Mouse (Mus musculus): ENCODE results near the gene Fam187b. TPM values are rescaled to one million over a fixed set of nuclear protein-coding genes. Genes with fewer than 3 reads are reported as not detected.
"Not testable (repeated sequence)": the region's sequence is repeated elsewhere in the genome, so short reads cannot be mapped to it uniquely, and the experiment has no call there.

Fam187b gene
- polyA plus RNA-seq (2012; rRNA removed): 1.5 and 2.0 TPM in 2 replicates
- polyA plus RNA-seq (2014; fragmentation: Nextera tagmentation; extraction: Ambion mirVana): 2.5 and 2.6 TPM in 2 replicates

DNA sequence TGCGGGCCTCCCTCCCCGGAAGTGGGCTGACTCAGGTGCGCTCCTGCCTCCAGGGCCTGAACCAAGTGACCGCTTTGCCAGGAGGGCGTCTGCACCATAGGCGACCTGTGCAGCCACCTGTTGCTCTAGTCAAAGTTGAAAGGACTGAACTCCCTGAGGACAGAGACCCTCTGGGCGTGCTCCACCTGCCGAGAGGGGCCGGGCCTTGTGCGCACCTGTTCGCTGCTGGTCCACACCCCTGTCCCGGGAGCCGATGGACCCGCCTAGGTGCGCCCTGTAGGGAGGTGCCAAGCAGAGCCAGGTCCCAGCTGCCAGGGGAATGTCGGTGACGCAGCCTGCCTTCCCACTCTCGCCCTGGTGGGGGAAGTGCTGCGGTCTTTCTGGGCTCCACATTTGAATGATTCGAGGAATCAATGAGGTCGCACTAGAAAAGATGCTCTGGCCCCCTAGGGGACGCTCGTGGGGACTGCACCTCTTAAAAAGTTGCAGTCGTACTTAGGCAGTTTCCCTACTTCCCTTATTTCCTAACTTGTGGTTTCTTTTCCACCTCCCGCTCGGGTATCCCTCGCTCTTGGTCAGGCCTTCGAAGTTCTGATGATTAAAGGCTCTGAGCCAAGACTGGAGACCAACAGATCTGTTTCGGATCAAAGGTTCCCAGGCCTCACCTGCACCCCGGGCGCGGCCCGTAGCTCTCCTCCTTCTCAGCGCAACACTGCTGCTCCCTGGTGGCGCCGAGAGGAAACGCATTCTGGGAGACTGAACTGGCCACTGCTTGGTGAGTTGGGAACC, at the start of gene Fam187b:
TSS of gene Fam187b (plus strand) at position 290 of the 789 bp plus-strand sequence.
- ATAC-seq (ENCODE audit: insufficient read depth): peak; percentile 80
- Histone ChIP-seq H3K36me3 (replicated peaks; ENCODE audit: control insufficient read depth, insufficient read depth, low read depth) (no peaks in the 10 kb centered on the region), H3K4me1 (replicated peaks; ENCODE audit: control insufficient read depth in 2 of 2, insufficient read depth in 2 of 2, low read length in 1 of 2) (no peaks in the 10 kb centered on the region), H3K9me3 (ENCODE audit: control insufficient read depth, low read length) (no peaks in the 10 kb centered on the region), H3K27ac (no peak within 1 kb of the TSS), H3K9ac (replicated peaks) (peak within 1 kb of the TSS; percentile 36; the same call in 1 of the 2 replicates), H3K27me3 (ENCODE audit: control insufficient read depth, insufficient read depth, low read length) (peaks cover 11% of the 10 kb centered on the region), H3K4me3 (ENCODE audit: insufficient read depth in 1 of 2, low read depth in 2 of 2, low read length in 2 of 2) (peak within 1 kb of the TSS; percentile 51 to 55), H3K4me2 (ENCODE audit: low read depth) (peak within 1 kb of the TSS; percentile 64)
- DNase-seq (ENCODE audit: low read depth in 3 of 3, low spot score in 3 of 3): peak; percentile 56 to 67 (median 56)
- under 1% methylated on average over 37 of the region's 37 CpGs for WGBS (ENCODE audit: insufficient replicate concordance)
- TF ChIP-seq CTCF (IDR thresholded peaks at IDR 0.05; ENCODE audit: low read depth) (peak; percentile 96), EP300 (IDR thresholded peaks at IDR 0.05; ENCODE audit: low read depth) (no peak)

DNA sequence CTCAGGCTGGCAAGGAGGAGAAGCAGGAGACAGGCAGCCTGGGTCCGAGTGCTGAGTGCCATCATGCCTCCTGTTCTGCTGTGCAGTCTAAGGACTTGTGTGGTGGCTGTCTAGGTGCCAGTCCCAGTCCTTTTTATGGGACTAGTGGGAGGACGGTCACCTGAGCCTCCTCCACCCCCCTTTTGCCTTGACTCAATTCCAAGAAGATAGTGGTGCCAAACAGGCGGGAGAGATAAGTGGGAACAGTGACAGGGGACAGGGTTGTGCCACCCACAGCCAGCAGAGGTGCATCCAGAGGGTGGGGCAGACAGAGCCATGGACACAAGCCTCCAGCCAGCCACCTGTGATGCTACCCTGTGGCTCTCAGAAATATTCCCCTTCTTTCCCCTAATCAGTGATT, 49.5 kb upstream of the Fam187b start:
- DNase-seq (ENCODE audit: low read depth in 3 of 3, low spot score in 3 of 3) (no peak), ATAC-seq (ENCODE audit: insufficient read depth) (no peak)
- Histone ChIP-seq H3K4me2 (ENCODE audit: low read depth) (no peak overlapping the region), H3K9ac (replicated peaks) (no peak overlapping the region), H3K9me3 (ENCODE audit: control insufficient read depth, low read length) (no peaks in the 10 kb centered on the region), H3K36me3 (replicated peaks; ENCODE audit: control insufficient read depth, insufficient read depth, low read depth) (no peaks in the 10 kb centered on the region), H3K4me1 (replicated peaks; ENCODE audit: control insufficient read depth in 2 of 2, insufficient read depth in 2 of 2, low read length in 1 of 2) (no peaks in the 10 kb centered on the region), H3K4me3 (ENCODE audit: insufficient read depth in 1 of 2, low read depth in 2 of 2, low read length in 2 of 2) (no peak overlapping the region), H3K27me3 (ENCODE audit: control insufficient read depth, insufficient read depth, low read length) (no peaks in the 10 kb centered on the region), H3K27ac (no peak overlapping the region)
- 34% methylated on average over 3 of the region's 3 CpGs for WGBS (ENCODE audit: insufficient replicate concordance)
- no peak for TF ChIP-seq EP300 (IDR thresholded peaks at IDR 0.05; ENCODE audit: low read depth)
- TF ChIP-seq CTCF (IDR thresholded peaks at IDR 0.05; ENCODE audit: low read depth): no peak

DNA sequence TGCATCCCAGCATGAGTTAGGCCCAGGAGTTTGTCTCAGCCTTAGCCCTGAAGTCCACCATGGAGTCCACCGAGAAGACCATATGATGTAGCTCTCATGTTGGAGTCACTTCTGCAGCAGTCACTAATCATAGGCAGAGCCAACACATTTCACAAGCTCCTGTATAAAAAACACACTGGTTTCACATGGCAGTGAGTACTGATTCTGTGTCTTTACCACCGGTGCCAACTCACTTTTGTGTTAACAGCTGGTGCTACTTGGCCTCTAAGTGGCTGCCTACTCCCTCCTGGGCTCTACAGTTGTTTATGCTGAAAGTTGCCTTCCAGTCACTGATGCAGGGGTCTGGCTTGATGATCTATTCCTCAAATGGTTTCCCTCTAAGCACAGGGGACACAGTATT, 49.0 kb upstream of the Fam187b start, which contains the start of gene Hamp2:
TSS of gene Hamp2 (minus strand) at position 101 of the 400 bp plus-strand sequence.
- not testable (repeated sequence) for H3K36me3 ChIP-seq (replicated peaks; ENCODE audit: control insufficient read depth, insufficient read depth, low read depth); H3K9ac ChIP-seq (replicated peaks); H3K27me3 ChIP-seq (ENCODE audit: control insufficient read depth, insufficient read depth, low read length); ATAC-seq (ENCODE audit: insufficient read depth); H3K4me3 ChIP-seq (ENCODE audit: insufficient read depth in 1 of 2, low read depth in 2 of 2, low read length in 2 of 2); H3K4me2 ChIP-seq (ENCODE audit: low read depth); H3K27ac ChIP-seq; H3K4me1 ChIP-seq (replicated peaks; ENCODE audit: control insufficient read depth in 2 of 2, insufficient read depth in 2 of 2, low read length in 1 of 2); DNase-seq (ENCODE audit: low read depth in 3 of 3, low spot score in 3 of 3); H3K9me3 ChIP-seq (ENCODE audit: control insufficient read depth, low read length)
- WGBS (ENCODE audit: insufficient replicate concordance): 39% methylated on average over 2 of the region's 2 CpGs

DNA sequence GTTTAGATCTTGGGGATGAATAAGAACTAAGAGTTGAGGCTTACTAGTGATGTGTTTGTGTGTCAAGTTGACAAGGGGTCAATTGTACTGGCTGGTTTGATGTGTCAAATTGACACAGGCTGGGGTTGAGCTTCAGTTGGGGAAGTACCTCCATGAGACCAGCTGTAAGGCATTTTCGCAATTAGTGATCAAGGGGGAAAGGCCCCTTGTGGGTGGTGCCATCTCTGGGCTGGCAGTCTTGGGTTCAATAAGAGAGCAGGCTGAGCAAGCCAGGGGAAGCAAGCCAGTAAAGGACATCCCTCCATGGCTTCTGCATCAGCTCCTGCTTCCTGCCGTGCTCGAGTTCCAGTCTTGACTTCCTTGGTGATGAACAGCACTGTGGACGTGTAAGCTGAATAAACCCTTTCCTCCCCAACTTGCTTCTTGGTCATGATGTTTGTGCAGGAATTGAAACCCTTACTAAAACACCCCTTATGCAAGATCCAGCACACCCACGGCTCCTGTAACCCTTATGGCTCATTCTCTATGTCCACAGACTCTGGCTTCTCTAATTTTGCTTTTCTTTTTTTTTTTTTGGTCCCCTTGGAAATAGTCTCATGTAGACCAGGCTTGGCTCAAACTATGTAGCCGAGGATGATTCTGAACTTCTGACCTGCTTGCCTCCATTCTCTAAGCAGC, 38.0 kb upstream of the Fam187b start:
- not testable (repeated sequence) for ATAC-seq (ENCODE audit: insufficient read depth); H3K36me3 ChIP-seq (replicated peaks; ENCODE audit: control insufficient read depth, insufficient read depth, low read depth); H3K9ac ChIP-seq (replicated peaks); DNase-seq (ENCODE audit: low read depth in 3 of 3, low spot score in 3 of 3); H3K9me3 ChIP-seq (ENCODE audit: control insufficient read depth, low read length); H3K4me2 ChIP-seq (ENCODE audit: low read depth); H3K27me3 ChIP-seq (ENCODE audit: control insufficient read depth, insufficient read depth, low read length); H3K4me3 ChIP-seq (ENCODE audit: insufficient read depth in 1 of 2, low read depth in 2 of 2, low read length in 2 of 2); H3K4me1 ChIP-seq (replicated peaks; ENCODE audit: control insufficient read depth in 2 of 2, insufficient read depth in 2 of 2, low read length in 1 of 2); H3K27ac ChIP-seq
- 47% methylated on average over 6 of the region's 6 CpGs for WGBS (ENCODE audit: insufficient replicate concordance)

DNA sequence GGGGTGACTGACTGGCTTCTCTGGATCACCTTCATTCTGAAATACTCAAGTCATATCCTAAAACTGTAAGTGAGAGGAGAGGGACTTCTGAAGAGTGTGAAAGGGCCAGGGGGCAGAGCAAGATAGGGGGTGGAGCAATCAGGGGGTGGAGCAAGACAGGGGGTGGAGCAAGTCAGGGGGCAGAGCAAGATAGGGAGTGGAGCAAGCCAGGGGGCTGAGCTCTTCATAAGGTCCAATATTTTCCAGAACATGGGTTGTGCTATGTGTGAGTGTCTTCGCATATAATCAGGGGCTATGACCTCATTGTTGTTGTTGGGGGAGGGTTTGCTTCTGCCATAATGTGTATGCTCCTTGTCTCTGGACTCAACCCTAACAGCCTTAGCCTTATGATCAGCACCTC, 33.5 kb upstream of the Fam187b start:
- not testable (repeated sequence) for DNase-seq (ENCODE audit: low read depth in 3 of 3, low spot score in 3 of 3); ATAC-seq (ENCODE audit: insufficient read depth)

DNA sequence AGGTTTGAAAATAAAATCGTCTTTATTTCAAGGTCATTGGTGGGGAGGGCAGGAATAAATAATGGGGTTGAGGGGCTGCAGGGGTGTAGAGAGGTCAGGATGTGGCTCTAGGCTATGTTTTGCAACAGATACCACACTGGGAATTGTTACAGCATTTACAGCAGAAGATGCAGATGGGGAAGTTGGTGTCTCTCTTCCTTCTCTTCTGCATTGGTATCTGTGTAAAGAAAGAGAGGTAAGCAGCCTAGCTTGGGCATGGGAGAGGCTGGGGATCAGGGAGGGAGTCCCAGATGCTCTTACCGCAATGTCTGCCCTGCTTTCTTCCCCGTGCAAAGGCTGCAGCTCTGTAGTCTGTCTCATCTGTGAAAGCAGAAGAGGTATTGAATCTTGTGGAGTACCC, 31.2 kb upstream of the Fam187b start:
- WGBS (ENCODE audit: insufficient replicate concordance): 20% methylated on average over 3 of the region's 3 CpGs
- not testable (repeated sequence) for H3K36me3 ChIP-seq (replicated peaks; ENCODE audit: control insufficient read depth, insufficient read depth, low read depth); H3K27me3 ChIP-seq (ENCODE audit: control insufficient read depth, insufficient read depth, low read length); H3K4me2 ChIP-seq (ENCODE audit: low read depth); H3K9ac ChIP-seq (replicated peaks); H3K27ac ChIP-seq; H3K4me3 ChIP-seq (ENCODE audit: insufficient read depth in 1 of 2, low read depth in 2 of 2, low read length in 2 of 2); ATAC-seq (ENCODE audit: insufficient read depth); DNase-seq (ENCODE audit: low read depth in 3 of 3, low spot score in 3 of 3); H3K4me1 ChIP-seq (replicated peaks; ENCODE audit: control insufficient read depth in 2 of 2, insufficient read depth in 2 of 2, low read length in 1 of 2); H3K9me3 ChIP-seq (ENCODE audit: control insufficient read depth, low read length)

More for the DNA sequence above, 33.5 kb upstream of the Fam187b start:
- not testable (repeated sequence) for H3K4me2 ChIP-seq (ENCODE audit: low read depth); H3K9me3 ChIP-seq (ENCODE audit: control insufficient read depth, low read length); H3K27ac ChIP-seq; H3K4me1 ChIP-seq (replicated peaks; ENCODE audit: control insufficient read depth in 2 of 2, insufficient read depth in 2 of 2, low read length in 1 of 2); H3K27me3 ChIP-seq (ENCODE audit: control insufficient read depth, insufficient read depth, low read length); H3K4me3 ChIP-seq (ENCODE audit: insufficient read depth in 1 of 2, low read depth in 2 of 2, low read length in 2 of 2); H3K36me3 ChIP-seq (replicated peaks; ENCODE audit: control insufficient read depth, insufficient read depth, low read depth); H3K9ac ChIP-seq (replicated peaks)
- WGBS (ENCODE audit: insufficient replicate concordance): 56% methylated on average over 1 of the region's 1 CpGs

Measured in liver, embryonic 14.5 days (tissue).